Mouse (Mus musculus) bone marrow, adult 2 months (tissue): ENCODE results near the gene Nek7.

Experiments used
- CTCF ChIP-seq: fragments of 200-500 bp; IDR thresholded peaks from 2 replicates; pipeline ENCODE4 v1.5.1; 2011; ENCODE audit warnings: low read length, control low read depth; ENCODE audit not compliant: control insufficient read depth, insufficient read depth
- POLR2A ChIP-seq: fragments of 200-500 bp; IDR thresholded peaks from 2 replicates; pipeline ENCODE4 v1.6.1; 2011; ENCODE audit warnings: low read depth, mild to moderate bottlenecking, control low read depth, low read length, borderline replicate concordance; ENCODE audit not compliant: control insufficient read depth

DNA sequence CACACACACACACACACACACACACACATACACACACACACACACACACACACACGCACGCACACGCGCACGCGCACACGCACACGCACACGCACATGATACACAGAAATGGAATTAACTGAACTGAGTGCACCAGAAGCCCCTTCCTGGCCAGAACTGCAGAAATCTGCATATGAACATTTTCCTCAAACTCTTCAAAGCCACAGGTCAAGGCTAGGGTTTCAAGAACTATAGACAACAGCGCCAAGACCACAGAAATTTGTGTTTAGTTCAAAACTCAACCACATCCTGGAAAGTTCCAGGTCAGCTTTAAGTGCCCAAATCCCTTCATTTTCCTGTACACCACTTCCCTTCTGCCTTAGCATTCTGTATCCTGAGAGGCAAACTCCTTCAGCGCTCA lies 21.9 kb downstream of the Nek7 start:
- TF ChIP-seq CTCF (no peak), POLR2A (no peak)
